Mouse (Mus musculus) B cell, adult 2 months (primary cell): ENCODE measurements around the gene Clpp.

Experiments used
- DNase-seq, 2 experiments: peaks; one replicate each; pipeline ENCODE4 v3.0.0; 2022

Clpp gene

GRCm38 (mm10) chr17:56990115-56990746, at the start of gene Clpp:
Gene Clpp, plus strand, starts transcription at chr17:56990305.
- DNase-seq, result peak; percentile 98

GRCm38 (mm10) chr17:56950915-56951314, 39.2 kb upstream of the Clpp start:
- DNase-seq, result peak; percentile 80

- no peak for DNase-seq
Measured at GRCm38 (mm10) chr17:56952639-56953038, 37.5 kb upstream of the Clpp start.

GRCm38 (mm10) chr17:56954871-56955270, 35.2 kb upstream of the Clpp start:
- DNase-seq, result no peak

GRCm38 (mm10) chr17:56957763-56958429, 32.2 kb upstream of the Clpp start:
- peak; percentile 79 to 80 for DNase-seq

- DNase-seq, result no peak
Measured at GRCm38 (mm10) chr17:56958667-56959066, 31.4 kb upstream of the Clpp start.

- DNase-seq, result no peak
Measured at GRCm38 (mm10) chr17:56961880-56962279, 28.2 kb upstream of the Clpp start.

- DNase-seq, result no peak
Measured at GRCm38 (mm10) chr17:56962642-56963405, 27.3 kb upstream of the Clpp start.

- DNase-seq, result no peak
Measured at GRCm38 (mm10) chr17:56963646-56964045, 26.5 kb upstream of the Clpp start.

GRCm38 (mm10) chr17:56969321-56969720, 20.8 kb upstream of the Clpp start:
- no peak for DNase-seq

GRCm38 (mm10) chr17:56970081-56970480, 20.0 kb upstream of the Clpp start:
- DNase-seq, result no peak

- no peak for DNase-seq
Measured at GRCm38 (mm10) chr17:56973956-56974707, 16.0 kb upstream of the Clpp start.

- no peak for DNase-seq
Measured at GRCm38 (mm10) chr17:56974708-56975240, 15.3 kb upstream of the Clpp start.

- no peak for DNase-seq
Measured at GRCm38 (mm10) chr17:56975391-56975790, 14.7 kb upstream of the Clpp start.

GRCm38 (mm10) chr17:56976531-56977390, 13.3 kb upstream of the Clpp start:
- DNase-seq, result no peak

GRCm38 (mm10) chr17:56979524-56979923, 10.6 kb upstream of the Clpp start:
- no peak for DNase-seq

GRCm38 (mm10) chr17:56981049-56981448, 9.1 kb upstream of the Clpp start:
- DNase-seq, result no peak

- no peak for DNase-seq
Measured at GRCm38 (mm10) chr17:56982013-56982412, 8.1 kb upstream of the Clpp start, which contains the start of gene Acer1. Gene Acer1, minus strand, starts transcription at chr17:56982126.

GRCm38 (mm10) chr17:56984886-56985285, 5.2 kb upstream of the Clpp start:
- DNase-seq, result no peak

- DNase-seq, result no peak
Measured at GRCm38 (mm10) chr17:56985656-56986055, 4.4 kb upstream of the Clpp start.

GRCm38 (mm10) chr17:56986105-56986805, 3.9 kb upstream of the Clpp start:
- DNase-seq, result no peak
